Mouse (Mus musculus) E14TG2a.4 (cell line): ENCODE data around the gene Kat2b.

ENCODE experiments used
- H3K27me3 ChIP-seq: 2 replicates; pipeline ENCODE4 v1.6.1; 2014; ENCODE audit warnings: low read length, control low read depth; ENCODE audit not compliant: insufficient read depth
- H3K36me3 ChIP-seq: 2 replicates; pipeline ENCODE4 v1.6.1; 2014; ENCODE audit warnings: low read length, control low read depth; ENCODE audit not compliant: insufficient read depth
- H3K4me1 ChIP-seq: replicated peaks from 2 replicates; pipeline ENCODE4 v1.6.1; 2014; ENCODE audit warnings: low read depth, low read length, control low read depth
- H3K4me3 ChIP-seq: replicated peaks from 2 replicates; pipeline ENCODE4 v1.5.1; 2014; ENCODE audit warnings: mild to moderate bottlenecking, low read length
- H3K9me3 ChIP-seq: 2 replicates; pipeline ENCODE4 v1.6.1; 2014; ENCODE audit warnings: low read length, control low read depth
- CTCF ChIP-seq: conservative IDR thresholded peaks from 2 replicates; pipeline ENCODE4 v1.5.1; 2014; ENCODE audit warnings: low read length
- NANOG ChIP-seq: IDR thresholded peaks from 2 replicates; pipeline ENCODE4 v1.6.1; 2014; ENCODE audit warnings: borderline replicate concordance, low read length, mixed read lengths
- POU5F1 ChIP-seq: IDR thresholded peaks from 2 replicates; pipeline ENCODE4 v1.6.1; 2014; ENCODE audit warnings: low read length, borderline replicate concordance

Kat2b gene

GRCm38 (mm10) chr17:53577754-53578153 lies 11.1 kb downstream of the Kat2b start:
- H3K9me3 ChIP-seq, result no peaks in the 10 kb centered on the region
- no peak overlapping the region for H3K4me3 ChIP-seq
- peaks cover 22% of the 10 kb centered on the region for H3K36me3 ChIP-seq
- peaks cover 87% of the 10 kb centered on the region for H3K4me1 ChIP-seq
- no peak for TF ChIP-seq POU5F1
- no peak for TF ChIP-seq CTCF
- no peak for TF ChIP-seq NANOG
- no peaks in the 10 kb centered on the region for H3K27me3 ChIP-seq

GRCm38 (mm10) chr17:53578249-53578648 lies 11.6 kb downstream of the Kat2b start:
- Histone ChIP-seq H3K9me3 (no peaks in the 10 kb centered on the region), H3K27me3 (no peaks in the 10 kb centered on the region), H3K4me1 (peaks cover 87% of the 10 kb centered on the region), H3K4me3 (peak overlapping the region; percentile 46), H3K36me3 (peaks cover 24% of the 10 kb centered on the region)
- no peak for TF ChIP-seq NANOG
- no peak for TF ChIP-seq CTCF

- no peaks in the 10 kb centered on the region for H3K27me3 ChIP-seq
- H3K9me3 ChIP-seq, result no peaks in the 10 kb centered on the region
- H3K4me1 ChIP-seq, result peaks cover 87% of the 10 kb centered on the region
- H3K36me3 ChIP-seq, result peaks cover 25% of the 10 kb centered on the region
- H3K4me3 ChIP-seq, result peak overlapping the region; percentile 46; the same call in 1 of the 2 replicates
- TF ChIP-seq CTCF (no peak), NANOG (no peak), POU5F1 (no peak)
Measured at GRCm38 (mm10) chr17:53578776-53579175, 12.1 kb downstream of the Kat2b start.

GRCm38 (mm10) chr17:53579612-53580011 lies 13.0 kb downstream of the Kat2b start:
- Histone ChIP-seq H3K36me3 (peaks cover 28% of the 10 kb centered on the region), H3K4me3 (no peak overlapping the region), H3K4me1 (peaks cover 87% of the 10 kb centered on the region), H3K9me3 (no peaks in the 10 kb centered on the region), H3K27me3 (no peaks in the 10 kb centered on the region)
- TF ChIP-seq NANOG (no peak), CTCF (no peak), POU5F1 (no peak)

- no peak overlapping the region for H3K4me3 ChIP-seq
- H3K4me1 ChIP-seq, result peaks cover 85% of the 10 kb centered on the region
- no peak for TF ChIP-seq POU5F1
- no peak for TF ChIP-seq NANOG
- TF ChIP-seq CTCF, result no peak
- no peaks in the 10 kb centered on the region for H3K9me3 ChIP-seq
- H3K36me3 ChIP-seq, result peaks cover 32% of the 10 kb centered on the region
- H3K27me3 ChIP-seq, result no peaks in the 10 kb centered on the region
Measured at GRCm38 (mm10) chr17:53580237-53580636, 13.6 kb downstream of the Kat2b start.

GRCm38 (mm10) chr17:53582026-53582585 lies 15.4 kb downstream of the Kat2b start:
- Histone ChIP-seq H3K9me3 (no peaks in the 10 kb centered on the region), H3K4me1 (peaks cover 84% of the 10 kb centered on the region), H3K4me3 (peak overlapping the region; percentile 64), H3K36me3 (peaks cover 34% of the 10 kb centered on the region), H3K27me3 (no peaks in the 10 kb centered on the region)
- TF ChIP-seq CTCF (no peak), POU5F1 (no peak), NANOG (no peak)

- TF ChIP-seq POU5F1 (no peak), CTCF (no peak), NANOG (no peak)
- Histone ChIP-seq H3K9me3 (no peaks in the 10 kb centered on the region), H3K4me3 (peak overlapping the region; percentile 64), H3K4me1 (peaks cover 84% of the 10 kb centered on the region), H3K27me3 (no peaks in the 10 kb centered on the region), H3K36me3 (peaks cover 40% of the 10 kb centered on the region)
Measured at GRCm38 (mm10) chr17:53582805-53583204, 16.1 kb downstream of the Kat2b start.

- peaks cover 47% of the 10 kb centered on the region for H3K36me3 ChIP-seq
- H3K9me3 ChIP-seq, result no peaks in the 10 kb centered on the region
- peak overlapping the region; percentile 39; the same call in 1 of the 2 replicates for H3K4me3 ChIP-seq
- TF ChIP-seq CTCF, result no peak
- TF ChIP-seq POU5F1, result no peak
- TF ChIP-seq NANOG, result no peak
- H3K4me1 ChIP-seq, result peaks cover 82% of the 10 kb centered on the region
- no peaks in the 10 kb centered on the region for H3K27me3 ChIP-seq
Measured at GRCm38 (mm10) chr17:53583846-53584579, 17.4 kb downstream of the Kat2b start.

GRCm38 (mm10) chr17:53587074-53587851 lies 20.6 kb downstream of the Kat2b start:
- TF ChIP-seq CTCF, result no peak
- TF ChIP-seq POU5F1, result no peak
- TF ChIP-seq NANOG, result no peak
- no peaks in the 10 kb centered on the region for H3K27me3 ChIP-seq
- H3K4me3 ChIP-seq, result peak overlapping the region; percentile 17; the same call in 1 of the 2 replicates
- H3K9me3 ChIP-seq, result no peaks in the 10 kb centered on the region
- peaks cover 84% of the 10 kb centered on the region for H3K4me1 ChIP-seq
- peaks cover 45% of the 10 kb centered on the region for H3K36me3 ChIP-seq
